In the genomic region with DNA sequence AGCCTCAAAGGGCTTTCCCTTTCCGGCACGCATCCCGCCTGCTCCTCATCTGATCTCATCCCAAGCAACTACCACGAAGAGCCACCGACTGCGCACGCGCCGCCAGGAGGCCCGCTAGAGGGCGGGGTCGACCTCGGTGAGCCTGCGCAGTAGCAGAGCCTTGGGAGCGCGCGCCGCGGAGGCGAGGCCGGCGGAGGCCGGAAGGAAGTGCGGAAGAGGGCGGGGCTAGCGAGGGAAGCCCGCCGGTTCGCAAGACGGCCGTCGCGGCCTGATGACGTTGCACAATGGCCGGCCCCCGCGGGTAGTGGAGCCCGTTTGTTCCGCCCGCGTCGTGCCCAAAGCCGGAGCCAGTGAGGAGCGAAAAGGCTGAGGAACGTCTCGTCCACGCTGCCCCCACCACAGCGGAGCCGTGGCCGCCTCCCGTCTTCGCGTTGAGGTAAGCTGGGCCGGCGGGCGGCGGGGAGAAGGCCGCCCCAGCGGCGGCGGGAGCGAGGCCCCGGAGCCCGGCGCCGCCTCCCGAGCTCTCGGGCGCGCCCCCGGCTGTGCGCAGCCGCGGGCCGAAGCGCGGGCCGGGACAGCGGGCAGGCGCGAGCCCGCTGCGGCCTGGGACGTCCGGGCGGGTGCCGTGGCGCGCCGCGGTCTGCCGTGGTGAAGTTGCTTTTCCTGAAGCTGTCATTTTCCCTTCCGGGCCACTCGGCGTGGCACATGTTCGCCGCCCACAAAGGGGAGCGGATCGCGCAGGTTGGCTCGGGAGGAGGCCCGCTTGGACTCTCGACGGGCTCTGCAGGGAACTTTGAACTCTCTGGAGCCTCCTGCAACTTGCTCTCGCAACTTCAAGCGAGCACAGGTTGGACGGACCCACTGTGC, we compare ENCODE assay signal across 8 mouse cellular contexts. TPM values are rescaled to one million over a fixed set of nuclear protein-coding genes. Genes with fewer than 3 reads are reported as not detected.
DNase-seq lines count a peak whose midpoint lies in the region; ATAC-seq and TF ChIP-seq lines count a peak whose summit lies in the region.

A gene (plus strand): TSS at position 245 of the 867 bp plus-strand sequence.

- H3K27me3 ChIP-seq in ES-Bruce4 (ENCODE audit: control insufficient read depth, insufficient read depth, low read length, poor library complexity, severe bottlenecking) = no peaks in the 10 kb centered on the region
- H3K27me3 ChIP-seq in forebrain, embryonic 13.5 days = no peaks in the 10 kb centered on the region
- H3K27me3 ChIP-seq in liver, postnatal 0 days (ENCODE audit: insufficient read depth, low read length) = no peaks in the 10 kb centered on the region
- H3K27me3 ChIP-seq in neural tube, embryonic 14.5 days (ENCODE audit: control insufficient read depth, insufficient read depth, low read length) = no peaks in the 10 kb centered on the region

- H3K4me1 ChIP-seq in ES-Bruce4 (ENCODE audit: control insufficient read depth, insufficient read depth, low read length) = no peaks in the 10 kb centered on the region
- peaks cover 27% of the 10 kb centered on the region for H3K4me1 ChIP-seq in forebrain, embryonic 13.5 days
- H3K4me1 ChIP-seq in liver, postnatal 0 days (ENCODE audit: insufficient read depth) = peaks cover 17% of the 10 kb centered on the region
- peaks cover 10% of the 10 kb centered on the region for H3K4me1 ChIP-seq in neural tube, embryonic 14.5 days (ENCODE audit: control insufficient read depth, insufficient read depth, low read length)

- peaks cover 31% of the 10 kb centered on the region for H3K36me3 ChIP-seq in ES-Bruce4 (ENCODE audit: control insufficient read depth, insufficient read depth, low read length, poor library complexity, severe bottlenecking)
- peaks cover 22% of the 10 kb centered on the region for H3K36me3 ChIP-seq in forebrain, embryonic 13.5 days (ENCODE audit: poor library complexity, severe bottlenecking)
- peaks cover 8% of the 10 kb centered on the region for H3K36me3 ChIP-seq in liver, postnatal 0 days (replicated peaks; ENCODE audit: insufficient read depth, low read length)
- H3K36me3 ChIP-seq in neural tube, embryonic 14.5 days (ENCODE audit: control insufficient read depth, insufficient read depth, low read length) = 0 out of 2 replicates have a peak, but pooled peaks cover 8% of the 10 kb centered on the region

- H3K9ac ChIP-seq in ES-Bruce4 (ENCODE audit: low read depth, poor library complexity, severe bottlenecking) = peak within 1 kb of the TSS; percentile 76
- peak within 1 kb of the TSS; percentile 89 for H3K9ac ChIP-seq in forebrain, embryonic 13.5 days
- peak within 1 kb of the TSS; percentile 84 for H3K9ac ChIP-seq in liver, postnatal 0 days (replicated peaks)
- peak within 1 kb of the TSS; percentile 83 for H3K9ac ChIP-seq in neural tube, embryonic 14.5 days (replicated peaks; ENCODE audit: low read depth, low read length)

- no peaks in the 10 kb centered on the region for H3K9me3 ChIP-seq in ES-Bruce4 (replicated peaks; ENCODE audit: control insufficient read depth, insufficient read depth, low read length, poor library complexity, severe bottlenecking)
- no peaks in the 10 kb centered on the region for H3K9me3 ChIP-seq in forebrain, embryonic 13.5 days (replicated peaks)
- no peaks in the 10 kb centered on the region for H3K9me3 ChIP-seq in liver, postnatal 0 days (ENCODE audit: low read length)
- no peaks in the 10 kb centered on the region for H3K9me3 ChIP-seq in neural tube, embryonic 14.5 days (ENCODE audit: control insufficient read depth, low read length)

- under 1% methylated on average over 98 of the region's 107 CpGs for WGBS in forebrain, embryonic 13.5 days
- under 1% methylated on average over 107 of the region's 107 CpGs for WGBS in large intestine, adult 2 months
- under 1% methylated on average over 72 of the region's 107 CpGs for WGBS in liver, postnatal 0 days (ENCODE audit: insufficient replicate concordance)
- WGBS in neural tube, embryonic 14.5 days = 2% methylated on average over 103 of the region's 107 CpGs

- ATAC-seq in cerebellum, adult (ENCODE audit: insufficient number of reproducible peaks, low FRiP score, low TSS enrichment) = peak; percentile 87
- peak; percentile 95 for ATAC-seq in forebrain, embryonic 13.5 days
- ATAC-seq in liver, postnatal 0 days = peak; percentile 95
- ATAC-seq in neural tube, embryonic 14.5 days (ENCODE audit: low read depth) = peak; percentile 92

- no peak within 1 kb of the TSS for H3K27ac ChIP-seq in ES-Bruce4 (ENCODE audit: insufficient read depth, low read length)
- peak within 1 kb of the TSS; percentile 86 for H3K27ac ChIP-seq in forebrain, embryonic 13.5 days
- peak within 1 kb of the TSS; percentile 99 for H3K27ac ChIP-seq in liver, postnatal 0 days (ENCODE audit: low read depth)
- H3K27ac ChIP-seq in neural tube, embryonic 14.5 days (ENCODE audit: low read depth, low read length) = peak within 1 kb of the TSS; percentile 93

- DNase-seq in heart, postnatal 10 days = peak; percentile 99
- peak; percentile 81 for DNase-seq in large intestine, adult 2 months (ENCODE audit: low read depth, low spot score)
- DNase-seq in liver, postnatal 0 days = peak; percentile 100
- DNase-seq in testis, postnatal 10 days (ENCODE audit: low spot score) = peak; percentile 100

- TF ChIP-seq CTCF in ES-Bruce4 (IDR thresholded peaks at IDR 0.05; ENCODE audit: low read depth, low read length) = no peak
- TF ChIP-seq CTCF in liver, postnatal 0 days (IDR thresholded peaks at IDR 0.05; ENCODE audit: low read depth) = peak; percentile 76

- TF ChIP-seq EP300 in ES-Bruce4 (IDR thresholded peaks at IDR 0.05; ENCODE audit: insufficient read depth, low read depth, low read length) = no peak; the same call in 1 of the 2 replicates
- TF ChIP-seq EP300 in liver, postnatal 0 days (IDR thresholded peaks at IDR 0.05; ENCODE audit: low read depth) = no peak

- H3K4me3 ChIP-seq in ES-Bruce4 (ENCODE audit: low read depth, low read length) = peak within 1 kb of the TSS; percentile 84
- H3K4me3 ChIP-seq in forebrain, embryonic 13.5 days = peak within 1 kb of the TSS; percentile 96
- H3K4me3 ChIP-seq in liver, postnatal 0 days (ENCODE audit: low read depth, low read length) = peak within 1 kb of the TSS; percentile 97
- H3K4me3 ChIP-seq in neural tube, embryonic 14.5 days (ENCODE audit: low read depth, low read length) = peak within 1 kb of the TSS; percentile 85

- intact Hi-C loops in heart, postnatal 10 days (cut with DNase I) = loop anchor here (5.0 kb wide), 1 partner anchor 101 kb away; a partner anchor contains a TSS

- TF ChIP-seq POLR2A in ES-Bruce4 (IDR thresholded peaks at IDR 0.05; ENCODE audit: insufficient read depth, low read length) = peak; percentile 96

- peak within 1 kb of the TSS; percentile 91 for H3K4me2 ChIP-seq in forebrain, embryonic 13.5 days
- H3K4me2 ChIP-seq in liver, postnatal 0 days (ENCODE audit: low read depth, low read length) = peak within 1 kb of the TSS; percentile 82
- H3K4me2 ChIP-seq in neural tube, embryonic 14.5 days (ENCODE audit: low read depth, low read length) = peak within 1 kb of the TSS; percentile 83

RNA-seq across cellular contexts. Expression of the gene that starts here (rescaled TPM):
- polyA plus RNA-seq in ES-Bruce4 (2011; ENCODE audit: insufficient read depth, insufficient read length, low read depth, missing spikeins) = 67.1 and 67.2 TPM in 2 replicates
- 47.4 and 52.2 TPM in 2 replicates for polyA plus RNA-seq in forebrain, embryonic 13.5 days (2015; fragmentation: Nextera tagmentation; extraction: Ambion mirVana)
- 10 to 100 TPM; 25.5 to 27.5 TPM for total RNA-seq in heart, postnatal 10 days (2021)
- polyA plus RNA-seq in large intestine, adult 2 months (2012; rRNA removed) = 18.6 and 29.6 TPM in 2 replicates
- polyA plus RNA-seq in liver, postnatal 0 days (2015; fragmentation: Nextera tagmentation; extraction: Ambion mirVana) = 12.8 and 15.6 TPM in 2 replicates
- 20.4 and 25.9 TPM in 2 replicates for polyA plus RNA-seq in neural tube, embryonic 14.5 days (2014; fragmentation: Nextera tagmentation; extraction: Ambion mirVana)
